Mouse (Mus musculus): Measurements from ENCODE around the gene Wfdc8. TPM values are rescaled to one million over a fixed set of nuclear protein-coding genes. Genes with fewer than 3 reads are reported as not detected.
"Not testable (repeated sequence)": the region's sequence is repeated elsewhere in the genome, so short reads cannot be mapped to it uniquely, and the experiment has no call there.

Gene Wfdc8
- total RNA-seq (2021), result not detected
- long read RNA-seq, experiment 1, result 0 reads
- long read RNA-seq, experiment 2, result 0 reads

DNA sequence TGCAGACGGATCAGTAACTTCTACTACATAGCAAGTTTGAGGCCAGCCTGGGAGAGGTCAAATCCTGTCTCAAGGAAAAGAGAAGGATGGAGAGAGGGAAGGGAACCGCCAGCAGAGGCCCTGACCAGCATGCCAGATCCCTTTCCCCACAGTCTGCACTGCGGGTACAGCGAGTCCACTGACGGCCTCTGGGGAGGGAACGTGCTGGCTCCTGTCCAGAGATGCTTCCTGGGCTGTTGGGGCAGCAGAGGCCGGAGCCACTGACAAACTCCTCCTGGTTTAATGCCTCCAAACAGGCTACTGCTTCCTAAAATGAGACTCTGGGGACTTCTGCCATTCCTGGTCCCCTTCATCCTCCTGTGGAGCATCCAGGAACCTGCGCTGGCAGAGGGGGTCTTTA is at the start of gene Wfdc8, which contains the start of gene Wfdc6b:
Wfdc8 (minus strand) TSS at position 156 of the 400 bp plus-strand sequence.
Wfdc6b (plus strand) TSS at position 52 of the 400 bp plus-strand sequence.
- peak in 1 of 2 experiments; percentile 23 for DNase-seq (ENCODE audit: low spot score in 2 of 2)

DNA sequence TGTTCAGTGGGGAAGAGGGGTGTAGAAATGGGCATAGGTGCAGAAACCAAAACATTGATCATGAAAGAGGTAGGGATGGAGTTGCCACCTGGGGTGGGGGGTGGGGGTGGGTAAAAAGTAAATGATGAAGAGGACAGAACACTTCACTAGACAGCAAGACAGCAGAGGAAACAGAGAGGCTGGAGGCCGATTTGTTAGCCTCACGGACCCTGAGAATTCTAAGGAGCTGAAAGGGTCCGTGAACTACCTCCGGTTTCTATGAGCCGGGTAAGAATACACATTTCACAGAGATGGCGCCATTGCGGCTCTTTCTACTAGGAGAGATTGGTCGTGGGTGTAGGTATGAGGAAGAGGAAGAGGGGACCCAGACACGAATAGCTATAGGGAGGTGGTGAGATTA is 43.1 kb upstream of the Wfdc8 start, which contains the start of gene Wfdc9:
Wfdc9 (minus strand) TSS at position 101 of the 400 bp plus-strand sequence.
- DNase-seq (ENCODE audit: low spot score in 2 of 2), result no peak

DNA sequence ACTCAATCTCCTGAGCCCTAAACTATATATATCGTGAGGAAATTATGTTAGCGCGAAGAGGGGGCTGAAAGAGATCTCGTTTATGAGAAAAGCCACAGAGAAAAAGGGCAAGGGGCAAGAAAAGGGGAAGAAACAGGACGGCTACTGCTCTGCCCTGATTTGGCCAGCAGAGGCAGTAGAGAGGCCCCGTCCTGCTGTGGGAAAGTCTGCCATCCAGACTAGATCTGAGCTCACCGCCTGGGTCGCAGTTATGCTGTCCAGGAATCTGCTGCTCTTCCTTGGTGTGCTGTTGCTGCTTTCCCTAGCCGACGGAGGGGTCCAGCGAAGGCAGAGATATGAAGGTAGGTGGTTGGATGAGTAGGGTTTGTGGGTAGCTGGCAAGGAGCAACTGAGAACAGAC is 42.4 kb upstream of the Wfdc8 start, which contains the start of gene Wfdc10:
Wfdc10 (plus strand) TSS at position 189 of the 400 bp plus-strand sequence.
- DNase-seq (ENCODE audit: low spot score in 2 of 2), result peak; percentile 30 to 42

DNA sequence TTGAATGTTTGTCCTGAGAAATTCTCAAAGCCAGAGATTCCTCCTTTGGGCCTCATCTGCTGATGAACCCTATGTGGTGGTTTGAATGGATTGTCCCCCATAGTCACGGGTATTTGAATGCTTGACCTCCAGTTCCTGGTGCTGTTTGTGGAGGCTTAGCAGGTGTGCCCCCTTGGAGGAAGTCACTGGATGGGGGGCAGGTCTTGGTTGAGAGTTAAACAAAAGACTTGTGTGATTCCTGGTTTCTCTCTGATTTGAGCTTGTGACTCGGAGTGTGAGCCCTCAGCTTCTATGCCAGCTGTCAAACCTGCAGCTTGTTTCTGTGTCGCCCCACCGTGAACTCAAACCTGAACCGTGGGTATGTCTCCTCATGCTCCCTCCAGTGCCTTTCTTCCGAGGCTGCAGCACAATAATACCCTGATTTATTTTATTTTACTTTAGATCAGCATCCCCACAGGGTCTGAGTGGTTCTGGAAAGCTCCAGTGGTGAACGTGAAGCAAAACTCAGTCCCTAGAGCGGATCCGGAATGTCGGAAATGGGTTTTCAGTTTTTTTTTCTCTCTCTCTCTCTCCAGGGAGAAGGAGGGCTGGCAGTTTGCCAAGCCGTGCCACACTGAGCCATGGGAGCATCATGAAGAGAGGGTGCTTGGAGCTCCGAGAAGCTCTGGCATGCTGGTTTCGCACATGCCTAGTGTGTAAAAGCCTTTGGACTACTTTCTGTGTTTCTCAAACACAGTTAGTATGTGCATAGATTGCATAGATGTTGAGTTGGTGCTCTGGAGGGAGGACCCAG is 28.7 kb upstream of the Wfdc8 start:
- DNase-seq (ENCODE audit: low spot score in 2 of 2), result no peak

DNA sequence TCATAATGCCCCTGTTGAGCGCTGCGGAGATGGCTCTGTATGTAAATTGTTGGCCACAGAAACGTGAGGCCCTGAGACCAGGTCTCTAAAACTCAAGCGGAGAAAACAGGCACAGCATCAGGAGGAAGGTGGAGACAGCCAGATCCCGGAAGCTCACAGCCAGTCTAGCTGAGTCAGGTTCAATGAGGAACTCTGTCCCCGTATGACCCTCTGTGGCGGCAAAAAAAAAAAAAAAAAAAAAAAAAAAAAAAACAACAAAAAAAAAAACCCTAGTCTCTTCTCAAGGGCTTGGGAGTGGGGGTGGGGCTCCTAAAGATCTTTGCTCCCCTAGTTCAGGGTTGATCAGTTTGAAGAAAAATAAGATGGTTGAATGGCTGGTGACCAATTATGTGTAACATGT is 27.7 kb upstream of the Wfdc8 start:
- DNase-seq (ENCODE audit: low spot score in 2 of 2), result no peak

DNA sequence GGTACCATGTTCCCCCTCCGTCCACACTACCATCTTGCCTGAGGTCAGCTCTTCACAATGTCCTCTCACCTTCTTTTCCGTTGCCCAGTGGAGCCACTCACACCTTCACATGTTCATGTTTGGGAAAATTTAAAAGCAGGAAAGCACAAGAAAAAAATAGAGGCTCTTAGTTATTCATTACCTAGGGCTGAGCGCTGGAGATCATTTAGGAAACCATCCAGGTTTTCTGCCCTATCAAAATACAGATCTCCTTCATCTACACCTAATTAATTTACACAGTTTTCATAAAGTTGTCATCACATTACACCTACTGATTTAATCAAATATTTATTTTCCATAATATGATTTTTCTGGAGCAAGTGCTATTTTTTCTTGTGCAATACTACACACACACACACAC is 25.3 kb upstream of the Wfdc8 start, which contains the start of gene Wfdc16:
Wfdc16 (minus strand) TSS at position 101 of the 400 bp plus-strand sequence.
- DNase-seq (ENCODE audit: low spot score in 2 of 2), result no peak

DNA sequence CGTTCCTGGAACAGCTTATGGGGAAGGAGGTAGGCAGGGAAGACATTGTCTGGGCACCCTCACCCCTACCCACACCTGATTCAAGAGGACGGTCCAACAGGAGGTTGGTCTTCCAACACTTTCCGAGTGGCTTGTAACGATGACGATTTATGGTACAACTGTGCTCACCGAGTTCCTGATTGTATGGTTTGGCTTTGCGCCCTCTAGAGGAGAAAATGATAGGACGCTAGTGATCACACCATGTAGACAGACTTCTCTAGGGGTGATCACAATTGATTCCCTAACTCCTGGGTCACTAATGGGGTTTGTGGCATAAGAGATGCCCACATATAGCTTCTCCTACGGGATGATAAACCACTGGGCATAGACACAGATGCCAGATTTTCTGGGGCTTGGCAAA is 21.8 kb upstream of the Wfdc8 start:
- DNase-seq (ENCODE audit: low spot score in 2 of 2), result no peak

DNA sequence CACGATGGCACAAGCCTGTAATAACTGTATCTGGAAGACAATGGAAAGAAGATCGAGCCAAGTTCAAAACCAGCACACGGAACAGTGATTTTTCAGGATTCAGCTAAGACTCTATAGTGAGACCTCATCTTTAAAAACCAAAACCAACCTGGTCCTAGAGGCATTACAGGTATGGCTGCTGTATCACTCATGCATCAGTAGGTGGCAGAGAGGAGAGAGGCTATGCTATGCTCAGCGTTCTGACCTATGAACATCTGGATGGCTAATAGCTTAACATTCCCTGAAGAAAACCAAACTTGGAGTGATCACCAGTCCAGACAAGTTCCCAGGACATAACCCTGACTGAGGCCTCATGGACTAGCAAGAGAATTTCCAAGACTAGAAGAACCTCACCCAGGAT is 8.3 kb upstream of the Wfdc8 start:
- DNase-seq (ENCODE audit: low spot score in 2 of 2), result no peak

DNA sequence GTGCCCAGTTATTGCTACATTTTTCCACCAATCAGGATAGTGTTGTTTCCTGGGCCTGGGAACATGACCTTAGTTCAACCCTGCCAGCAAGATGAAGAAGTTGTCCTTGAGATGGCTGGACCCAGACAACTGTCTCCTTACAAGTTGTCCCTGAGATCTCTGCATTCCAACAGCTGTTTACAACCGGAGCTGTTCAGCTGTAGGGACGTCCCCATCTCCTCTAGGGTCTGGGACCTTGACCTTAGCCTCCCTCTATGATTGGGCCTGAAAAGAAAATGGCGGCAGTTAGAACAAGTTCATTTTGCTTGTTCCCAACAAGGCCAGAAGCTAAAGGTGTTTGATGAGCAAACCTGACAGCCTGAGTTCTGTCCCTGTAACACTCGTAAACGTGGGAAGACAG is 5.6 kb upstream of the Wfdc8 start:
- no peak for DNase-seq (ENCODE audit: low spot score in 2 of 2)

DNA sequence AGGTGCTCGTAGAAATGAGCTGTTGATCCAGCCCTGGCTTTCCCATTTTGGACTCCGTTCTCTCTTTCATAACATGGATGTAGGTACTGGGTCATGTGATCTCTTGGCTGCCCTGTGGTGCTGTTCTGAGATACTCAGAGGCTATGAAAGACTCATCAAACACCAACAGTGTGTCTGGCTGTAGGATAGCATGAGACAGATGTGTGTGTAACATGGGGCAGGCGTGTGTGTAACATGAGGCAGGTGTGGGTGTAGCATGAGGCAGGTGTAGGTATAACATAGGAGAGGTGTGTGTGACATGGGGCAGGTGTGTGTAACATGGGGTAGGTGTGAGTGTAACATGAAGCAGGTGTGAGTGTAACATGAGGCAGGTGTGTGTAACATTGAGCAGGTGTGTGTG is 2.0 kb upstream of the Wfdc8 start:
- DNase-seq (ENCODE audit: low spot score in 2 of 2), result no peak

DNA sequence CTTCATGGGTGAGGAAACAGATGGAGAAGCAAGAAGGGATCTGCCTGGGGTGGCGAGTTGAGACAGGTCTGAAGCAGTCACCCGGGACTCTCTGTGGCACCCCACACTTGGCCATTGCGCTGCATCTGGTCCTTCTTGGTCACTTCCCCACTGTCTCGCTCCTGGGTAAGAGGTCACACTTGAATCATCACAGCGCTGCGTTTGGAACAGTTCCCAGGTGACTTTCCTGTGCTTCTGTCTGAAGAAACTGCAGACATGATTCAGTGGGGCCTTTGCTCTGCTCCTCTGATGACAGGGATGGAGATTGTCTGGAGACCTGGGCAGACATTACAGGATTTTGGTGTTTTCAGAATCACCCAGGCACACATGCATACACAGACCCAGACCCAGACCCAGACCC is 4.6 kb downstream of the Wfdc8 start:
- no peak for DNase-seq (ENCODE audit: low spot score in 2 of 2)

DNA sequence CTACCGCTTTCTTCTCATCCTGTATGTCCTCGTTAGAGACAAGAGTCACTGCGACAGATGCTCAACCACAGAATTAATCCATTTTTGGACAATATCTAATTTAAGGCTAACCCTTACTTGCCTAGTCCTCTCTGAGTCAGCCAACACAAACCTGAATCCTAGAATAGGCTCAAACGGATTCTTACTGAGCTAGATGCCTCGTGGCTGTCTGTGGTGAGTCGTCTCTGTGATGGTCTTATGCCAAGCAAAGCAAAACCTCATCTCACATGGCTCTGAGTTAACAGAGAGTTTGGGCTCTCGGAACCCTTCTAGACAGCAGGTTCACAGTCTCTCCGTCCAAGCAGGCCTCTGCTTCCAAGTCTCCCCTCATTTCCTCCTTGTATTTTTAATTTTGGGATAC is 9.0 kb downstream of the Wfdc8 start:
- no peak for DNase-seq (ENCODE audit: low spot score in 2 of 2)

DNA sequence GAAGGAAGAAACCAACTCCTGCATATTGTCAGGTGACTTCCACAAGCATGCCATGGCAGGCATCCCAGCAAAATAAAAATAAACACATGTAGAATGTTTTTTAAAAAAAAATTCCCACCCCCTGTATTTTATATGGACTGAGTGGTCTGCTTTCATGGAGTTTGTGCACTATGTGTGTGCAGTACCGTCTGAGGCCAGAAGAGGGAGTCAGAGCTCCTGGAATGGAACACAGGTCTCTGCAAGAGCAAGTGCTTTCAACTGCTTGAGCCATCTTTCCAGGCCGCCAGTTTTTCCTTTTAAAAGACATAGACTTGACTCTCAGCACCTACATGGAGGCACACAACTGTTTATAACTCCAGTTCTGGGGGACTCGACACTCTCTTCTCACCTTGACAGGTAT is 9.9 kb downstream of the Wfdc8 start:
- no peak for DNase-seq (ENCODE audit: low spot score in 2 of 2)

DNA sequence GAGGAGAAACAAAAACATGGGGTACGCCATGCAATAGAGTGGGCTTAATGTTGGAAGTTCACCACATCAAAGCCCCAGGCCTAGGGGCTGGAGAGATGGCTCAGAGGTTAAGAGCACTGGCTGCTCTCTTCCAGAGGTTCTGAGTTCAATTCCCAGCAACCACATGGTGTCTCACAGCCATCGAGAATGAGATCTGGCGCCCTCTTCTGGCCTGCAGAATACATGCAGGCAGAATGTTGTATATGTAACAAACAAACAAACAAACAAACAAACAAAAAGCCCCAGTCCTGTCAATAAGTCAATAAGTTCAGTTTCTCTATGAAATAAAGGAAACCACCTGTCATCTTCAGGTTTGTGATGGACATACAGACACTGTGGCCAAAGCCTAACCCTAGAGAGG is 13.2 kb downstream of the Wfdc8 start:
- no peak for DNase-seq (ENCODE audit: low spot score in 2 of 2)

DNA sequence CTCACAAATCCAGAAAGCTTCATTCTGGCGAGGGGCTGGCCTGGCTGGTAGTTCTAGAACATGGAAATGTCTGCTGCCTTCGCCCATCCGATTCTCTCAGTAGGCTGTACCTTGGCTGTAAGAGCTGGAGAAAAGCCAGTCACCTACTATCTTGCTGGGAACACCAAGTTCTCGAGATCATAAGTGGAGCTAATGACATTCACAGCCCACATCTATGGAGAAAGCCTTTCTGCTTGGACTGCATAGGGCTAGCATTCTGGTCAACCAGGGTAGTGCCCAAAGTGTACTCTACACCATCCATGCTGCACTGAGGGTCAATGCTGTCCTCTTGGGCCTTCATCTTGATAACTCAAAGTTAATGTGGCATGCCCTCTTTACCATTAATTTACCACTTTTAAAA is 19.9 kb downstream of the Wfdc8 start, which contains the start of gene Eppin:
Eppin (minus strand) TSS at position 101 of the 400 bp plus-strand sequence.
- DNase-seq (ENCODE audit: low spot score in 2 of 2), result no peak

DNA sequence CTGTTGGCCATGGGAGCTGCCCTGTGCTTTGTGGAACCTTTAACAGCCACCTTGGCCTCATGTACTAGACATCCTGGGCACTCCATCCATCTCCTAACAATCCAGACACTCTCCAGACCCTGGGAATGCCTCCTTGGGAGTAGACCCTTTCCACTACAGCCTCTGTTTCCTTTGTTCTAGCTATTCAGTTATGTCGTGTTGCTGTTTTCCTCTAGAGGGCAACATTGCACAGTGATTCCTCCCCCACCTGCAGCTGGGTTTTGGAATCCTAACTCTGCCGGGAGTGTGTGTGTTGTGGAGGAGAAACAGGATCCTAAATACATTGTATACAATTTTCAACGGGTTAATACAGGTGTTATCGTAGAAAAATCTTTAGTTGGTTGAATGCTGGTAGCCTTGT is 21.4 kb downstream of the Wfdc8 start:
- DNase-seq (ENCODE audit: low spot score in 2 of 2), result no peak

DNA sequence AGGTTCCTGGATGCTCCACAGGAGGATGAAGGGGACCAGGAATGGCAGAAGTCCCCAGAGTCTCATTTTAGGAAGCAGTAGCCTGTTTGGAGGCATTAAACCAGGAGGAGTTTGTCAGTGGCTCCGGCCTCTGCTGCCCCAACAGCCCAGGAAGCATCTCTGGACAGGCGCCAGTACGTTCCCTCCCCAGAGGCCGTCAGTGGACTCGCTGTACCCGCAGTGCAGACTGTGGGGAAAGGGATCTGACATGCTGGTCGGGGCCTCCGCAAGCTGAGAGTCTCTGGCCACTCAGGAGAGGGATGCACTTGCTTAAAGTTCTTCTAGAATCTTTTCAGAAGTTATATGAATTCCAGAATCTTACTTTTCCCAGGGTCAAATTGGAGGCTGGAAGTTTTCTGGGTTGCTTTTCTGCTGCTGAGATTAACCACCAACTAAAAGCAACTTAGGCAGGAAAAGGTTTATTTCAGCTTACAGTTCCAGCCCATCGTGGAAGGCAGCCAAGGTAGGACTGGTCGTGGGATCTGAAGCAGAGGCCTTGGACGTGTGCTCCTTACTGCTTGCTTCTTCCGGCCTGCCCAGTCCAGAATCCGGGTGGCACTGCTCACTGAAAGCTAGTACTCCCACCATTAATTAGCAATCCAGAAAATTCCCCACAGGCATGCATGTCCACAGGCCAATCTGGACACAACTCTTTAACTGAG is 28.3 kb downstream of the Wfdc8 start, which contains the start of gene Wfdc6a:
Wfdc6a (minus strand) TSS at position 423 of the 701 bp plus-strand sequence.
- DNase-seq (ENCODE audit: low spot score in 2 of 2), result not testable (repeated sequence)

DNA sequence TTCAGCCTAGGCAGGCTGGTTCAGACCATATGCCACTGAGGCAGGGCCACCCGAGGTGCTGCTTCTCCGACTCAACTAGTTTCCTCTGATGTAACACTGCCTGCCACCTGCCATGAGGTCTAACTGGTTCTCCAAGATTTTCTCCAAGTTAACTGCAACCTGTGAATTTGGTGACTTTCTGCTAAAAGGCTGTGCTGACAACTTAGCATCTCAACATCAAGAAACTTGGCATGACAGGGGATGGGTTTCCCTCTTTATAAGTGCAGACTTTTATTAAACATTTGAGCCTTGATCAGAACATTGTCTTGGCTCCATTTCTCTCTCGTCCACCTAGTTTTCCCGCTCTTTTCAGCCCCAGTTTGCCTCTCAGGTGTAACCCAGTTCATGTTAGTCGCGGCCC is 40.1 kb downstream of the Wfdc8 start, which contains the start of gene Spint3:
Spint3 (minus strand) TSS at position 101 of the 400 bp plus-strand sequence.
- not testable (repeated sequence) for DNase-seq (ENCODE audit: low spot score in 2 of 2)

DNA sequence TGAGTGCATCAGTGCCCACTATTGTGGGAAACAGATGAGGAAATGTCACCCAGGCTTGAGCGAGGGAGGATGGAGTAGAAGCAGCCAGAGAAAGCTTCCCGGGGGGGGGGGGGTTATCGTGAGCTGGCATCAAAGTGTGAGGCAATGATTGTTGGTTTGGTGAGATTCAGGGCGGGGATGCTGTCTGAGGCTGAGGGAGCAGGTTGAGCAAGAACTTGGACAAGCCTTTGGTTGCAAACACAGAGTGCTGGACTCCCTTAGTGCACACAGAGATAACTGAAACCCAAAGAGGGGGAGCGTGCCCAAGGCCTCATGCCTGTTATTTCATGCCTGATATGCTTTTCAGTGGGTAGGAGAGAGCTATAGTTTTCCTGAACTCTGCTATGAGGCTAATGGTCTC is 46.0 kb downstream of the Wfdc8 start:
- no peak for DNase-seq (ENCODE audit: low spot score in 2 of 2)

DNA sequence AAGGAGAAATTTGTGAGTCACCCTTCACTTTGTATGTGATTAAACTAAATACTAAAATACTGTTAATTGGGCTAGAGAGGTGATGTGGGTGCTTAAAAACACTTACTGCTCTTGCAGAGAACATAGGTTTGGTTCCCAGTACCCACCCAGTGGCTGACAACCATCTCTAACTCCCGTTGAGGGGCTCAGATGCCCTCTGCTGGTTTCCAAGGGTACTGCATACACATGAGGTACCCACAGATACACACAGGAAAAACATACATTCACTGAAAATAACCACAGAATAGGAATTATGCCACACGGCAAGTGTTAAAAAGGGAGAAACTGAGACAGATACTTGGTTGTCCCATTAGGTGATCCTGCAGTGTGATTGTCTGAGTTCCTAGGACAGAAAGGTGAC is 46.4 kb downstream of the Wfdc8 start:
- DNase-seq (ENCODE audit: low spot score in 2 of 2), result no peak

DNA sequence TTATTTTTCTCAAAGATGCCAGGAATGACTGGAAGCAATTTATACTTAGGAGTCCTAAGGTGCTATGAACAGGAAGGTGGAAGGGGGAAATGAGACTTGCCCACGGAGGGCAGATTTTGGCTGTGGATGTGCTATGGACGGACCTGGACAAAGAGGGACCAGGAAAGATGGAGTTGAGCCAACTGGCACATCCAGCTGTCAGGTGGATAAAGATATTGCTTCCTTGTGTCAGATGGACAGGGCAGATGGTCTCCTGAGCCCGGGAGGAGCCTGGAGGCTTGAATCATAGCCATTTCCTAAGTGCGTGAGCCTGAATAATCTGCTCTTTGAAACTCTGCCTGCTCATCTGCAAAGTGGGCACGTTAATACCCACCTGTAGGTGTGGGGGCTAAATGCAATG is 49.1 kb downstream of the Wfdc8 start:
- DNase-seq (ENCODE audit: low spot score in 2 of 2), result no peak
